Mouse (Mus musculus) spleen, postnatal 4 days (tissue): ENCODE measurements at regions not wholly inside any gene's neighbourhood (a gene's known extent, or its start where the extent isn't known, plus 50 kb on each side); places are given as distances from the start of the nearest gene placed in this dataset.
"Not testable (repeated sequence)": the region's sequence is repeated elsewhere in the genome, so short reads cannot be mapped to it uniquely, and the experiment has no call there.

Experiments
- DNase-seq, 2 experiments: peaks; one replicate each; pipeline ENCODE4 v3.0.0; 2022; ENCODE audit warnings: low spot score in 2 of 2

GRCm38 (mm10) chr8:39833251-39833650 lies 841.6 kb upstream of the Adam24 start:
- no peak for DNase-seq

GRCm38 (mm10) chr8:39846854-39847253 lies 828.0 kb upstream of the Adam24 start:
- no peak for DNase-seq

GRCm38 (mm10) chr8:39862544-39862943 lies 812.3 kb upstream of the Adam24 start:
- DNase-seq, result no peak

GRCm38 (mm10) chr8:39902251-39902650 lies 772.6 kb upstream of the Adam24 start:
- DNase-seq, result no peak

GRCm38 (mm10) chr8:39912926-39913325 lies 762.0 kb upstream of the Adam24 start:
- DNase-seq, result no peak

GRCm38 (mm10) chr8:39921336-39921735 lies 753.5 kb upstream of the Adam24 start:
- DNase-seq, result no peak

- DNase-seq, result no peak
Measured at GRCm38 (mm10) chr8:39923741-39924140, 751.1 kb upstream of the Adam24 start.

GRCm38 (mm10) chr8:39950178-39950896 lies 724.5 kb upstream of the Adam24 start:
- DNase-seq, result no peak

- no peak for DNase-seq
Measured at GRCm38 (mm10) chr8:39954497-39954896, 720.4 kb upstream of the Adam24 start.

GRCm38 (mm10) chr8:39954924-39955323 lies 720.0 kb upstream of the Adam24 start:
- DNase-seq, result no peak

GRCm38 (mm10) chr8:40005207-40005837 lies 669.6 kb upstream of the Adam24 start:
- no peak for DNase-seq

- no peak for DNase-seq
Measured at GRCm38 (mm10) chr8:40019281-40019943, 655.5 kb upstream of the Adam24 start.

GRCm38 (mm10) chr8:40064145-40064544 lies 610.7 kb upstream of the Adam24 start:
- no peak for DNase-seq

GRCm38 (mm10) chr8:40071131-40071530 lies 603.7 kb upstream of the Adam24 start:
- DNase-seq, result no peak

GRCm38 (mm10) chr8:40080976-40081375 lies 593.9 kb upstream of the Adam24 start:
- not testable (repeated sequence) for DNase-seq

- DNase-seq, result no peak
Measured at GRCm38 (mm10) chr8:40084129-40084528, 590.7 kb upstream of the Adam24 start.

GRCm38 (mm10) chr8:40089377-40089776 lies 585.5 kb upstream of the Adam24 start:
- DNase-seq, result no peak

- no peak for DNase-seq
Measured at GRCm38 (mm10) chr8:40124402-40124801, 550.5 kb upstream of the Adam24 start.

- no peak for DNase-seq
Measured at GRCm38 (mm10) chr8:40127141-40127540, 547.7 kb upstream of the Adam24 start.

GRCm38 (mm10) chr8:40132662-40133257 lies 542.1 kb upstream of the Adam24 start:
- DNase-seq, result no peak

- peak; percentile 27 to 68 for DNase-seq
Measured at GRCm38 (mm10) chr8:40150911-40151797, 523.7 kb upstream of the Adam24 start.
